Mouse (Mus musculus) thymus, adult 2 months (tissue): ENCODE results near the gene Ift27.

Experiments used
- CTCF ChIP-seq: fragments of 200-500 bp; IDR thresholded peaks from 2 replicates; pipeline ENCODE4 v1.5.1; 2012; ENCODE audit warnings: mild to moderate bottlenecking, control low read depth, low read length, moderate library complexity, borderline replicate concordance; ENCODE audit not compliant: control insufficient read depth, poor library complexity, insufficient read depth; ENCODE audit errors: extremely low read depth
- POLR2A ChIP-seq: fragments of 200-500 bp; IDR thresholded peaks from 2 replicates; pipeline ENCODE4 v1.6.1; 2012; ENCODE audit warnings: mild to moderate bottlenecking, low read length, control low read depth, moderate library complexity; ENCODE audit not compliant: control insufficient read depth, poor library complexity, insufficient read depth; ENCODE audit errors: extremely low read depth

- TF ChIP-seq CTCF, result no peak
- no peak for TF ChIP-seq POLR2A
Measured at GRCm38 (mm10) chr15:78185609-78186008, 11.7 kb upstream of the Ift27 start.
